Mouse (Mus musculus) myocyte (in vitro differentiated cells): ENCODE results near the gene Sphk2.

Experiments used
- CEBPB ChIP-seq: IDR thresholded peaks from 2 replicates; pipeline ENCODE4 v1.6.1; 2011; ENCODE audit warnings: mild to moderate bottlenecking, moderate library complexity; ENCODE audit not compliant: poor library complexity, insufficient read depth, severe bottlenecking
- E2F4 ChIP-seq: IDR thresholded peaks from one replicate; pipeline ENCODE4 v1.6.1; 2011; ENCODE audit warnings: mild to moderate bottlenecking, control low read depth, moderate library complexity; ENCODE audit not compliant: insufficient read depth
- MYOD1 ChIP-seq, 3 experiments: IDR thresholded peaks; one replicate each; pipeline ENCODE4 v1.6.1; 2011; ENCODE audit warnings: control low read depth in 2 of 3, low read depth in 2 of 3, mild to moderate bottlenecking in 2 of 3, moderate library complexity in 1 of 3; ENCODE audit not compliant: insufficient read length in 2 of 3, control insufficient read depth in 1 of 3
- POLR2A ChIP-seq: IDR thresholded peaks from one replicate; pipeline ENCODE4 v1.6.1; 2011; ENCODE audit warnings: low read depth, mild to moderate bottlenecking, control low read depth, moderate library complexity; ENCODE audit not compliant: insufficient read length
- REST ChIP-seq: IDR thresholded peaks from one replicate; pipeline ENCODE4 v1.6.1; 2011; ENCODE audit warnings: mild to moderate bottlenecking, control low read depth, moderate library complexity; ENCODE audit not compliant: insufficient read depth, insufficient read length
- SRF ChIP-seq: IDR thresholded peaks from one replicate; pipeline ENCODE4 v1.6.1; 2011; ENCODE audit warnings: low read depth; ENCODE audit not compliant: control insufficient read depth, insufficient read length
- TCF12 ChIP-seq: IDR thresholded peaks from one replicate; pipeline ENCODE4 v1.6.1; 2011; ENCODE audit warnings: mild to moderate bottlenecking, control low read depth; ENCODE audit not compliant: poor library complexity, insufficient read depth, severe bottlenecking

- no peak for TF ChIP-seq SRF
- no peak for TF ChIP-seq TCF12
- TF ChIP-seq REST: no peak
- no peak for TF ChIP-seq E2F4
- no peak for TF ChIP-seq CEBPB
- TF ChIP-seq POLR2A: no peak
- TF ChIP-seq MYOD1 (IDR thresholded peaks at IDR 0.05; ENCODE audit: control insufficient read depth in 1 of 3, insufficient read length in 2 of 3, low read depth in 2 of 3): no peak
Observed at GRCm38 (mm10) chr7:45686841-45687240, 31.0 kb downstream of the Sphk2 start.
